Mouse (Mus musculus): ENCODE data around the gene Ispd.
"Not testable (repeated sequence)": the region's sequence is repeated elsewhere in the genome, so short reads cannot be mapped to it uniquely, and the experiment has no call there.

The Ispd gene

GRCm38 (mm10) chr12:36381441-36382340, at the start of gene Ispd, which contains the start of gene D630036H23Rik:
Gene Ispd (plus strand): TSS chr12:36381450.
Gene D630036H23Rik (minus strand): TSS chr12:36382181.
- DNase-seq (ENCODE audit: low spot score), result peak; percentile 88

GRCm38 (mm10) chr12:36332676-36333075, 48.6 kb upstream of the Ispd start:
- no peak for DNase-seq (ENCODE audit: low spot score)

GRCm38 (mm10) chr12:36333837-36334281, 47.4 kb upstream of the Ispd start:
- no peak for DNase-seq (ENCODE audit: low spot score)

GRCm38 (mm10) chr12:36344131-36344530, 37.1 kb upstream of the Ispd start:
- no peak for DNase-seq (ENCODE audit: low spot score)

- DNase-seq (ENCODE audit: low spot score), result no peak
These were observed 21.2 kb upstream of the Ispd start for GRCm38 (mm10) chr12:36360064-36360463.

- no peak for DNase-seq (ENCODE audit: low spot score)
These were observed 20.6 kb upstream of the Ispd start for GRCm38 (mm10) chr12:36360693-36361092.

GRCm38 (mm10) chr12:36364013-36364412, 17.2 kb upstream of the Ispd start:
- no peak for DNase-seq (ENCODE audit: low spot score)

- no peak for DNase-seq (ENCODE audit: low spot score)
These were observed 7.8 kb upstream of the Ispd start for GRCm38 (mm10) chr12:36373237-36373998.

- DNase-seq (ENCODE audit: low spot score), result not testable (repeated sequence)
These were observed 4.9 kb upstream of the Ispd start for GRCm38 (mm10) chr12:36376391-36376790.

- DNase-seq (ENCODE audit: low spot score), result no peak
These were observed 996 bp upstream of the Ispd start for GRCm38 (mm10) chr12:36380254-36380653.

- no peak for DNase-seq (ENCODE audit: low spot score)
These were observed 444 bp upstream of the Ispd start for GRCm38 (mm10) chr12:36380806-36381205.

GRCm38 (mm10) chr12:36385386-36385785, 4.1 kb downstream of the Ispd start:
- DNase-seq (ENCODE audit: low spot score), result no peak

GRCm38 (mm10) chr12:36386991-36387390, 5.7 kb downstream of the Ispd start:
- DNase-seq (ENCODE audit: low spot score), result no peak

- DNase-seq (ENCODE audit: low spot score), result no peak
These were observed 13.9 kb downstream of the Ispd start for GRCm38 (mm10) chr12:36395115-36395514.

- no peak for DNase-seq (ENCODE audit: low spot score)
These were observed 42.4 kb downstream of the Ispd start for GRCm38 (mm10) chr12:36423677-36424076.

GRCm38 (mm10) chr12:36425258-36425657, 44.0 kb downstream of the Ispd start:
- no peak for DNase-seq (ENCODE audit: low spot score)

GRCm38 (mm10) chr12:36426163-36427045, 45.2 kb downstream of the Ispd start:
- no peak for DNase-seq (ENCODE audit: low spot score)

GRCm38 (mm10) chr12:36436956-36437355, 55.7 kb downstream of the Ispd start:
- DNase-seq (ENCODE audit: low spot score), result no peak

GRCm38 (mm10) chr12:36439396-36439795, 58.1 kb downstream of the Ispd start:
- DNase-seq (ENCODE audit: low spot score), result no peak

GRCm38 (mm10) chr12:36456002-36456401, 74.8 kb downstream of the Ispd start:
- no peak for DNase-seq (ENCODE audit: low spot score)

- no peak for DNase-seq (ENCODE audit: low spot score)
These were observed 76.5 kb downstream of the Ispd start for GRCm38 (mm10) chr12:36457726-36458125.
